Mouse (Mus musculus): ENCODE measurements around the gene Gcm2.

GRCm38 (mm10) chr13:41078690-41079420, 32.0 kb downstream of the Gcm2 start:
- TF ChIP-seq CTCF (IDR thresholded peaks at IDR 0.05; ENCODE audit: control insufficient read depth, insufficient read depth, insufficient replicate concordance, low read depth, low read length) (no peak), POLR2A (IDR thresholded peaks at IDR 0.05; ENCODE audit: control insufficient read depth, low read depth, low read length) (no peak)
